Mouse (Mus musculus): ENCODE measurements around the gene Arhgap17.

Gene Arhgap17

GRCm38 (mm10) chr7:123369759-123370481, at the start of gene Arhgap17, which contains the start of gene Lcmt1:
Gene Arhgap17 (minus strand): TSS chr7:123369915.
Gene Lcmt1 (plus strand): TSS chr7:123369784.
- DNase-seq (ENCODE audit: low read depth, low spot score): peak; percentile 98

- no peak for DNase-seq (ENCODE audit: low read depth, low spot score)
These were observed 47.9 kb upstream of the Arhgap17 start for GRCm38 (mm10) chr7:123417661-123418060.

GRCm38 (mm10) chr7:123416803-123417202, 47.1 kb upstream of the Arhgap17 start:
- DNase-seq (ENCODE audit: low read depth, low spot score): no peak

- peak; percentile 96 for DNase-seq (ENCODE audit: low read depth, low spot score)
These were observed 42.4 kb upstream of the Arhgap17 start for GRCm38 (mm10) chr7:123412143-123412542.

- peak; percentile 84 for DNase-seq (ENCODE audit: low read depth, low spot score)
These were observed 41.4 kb upstream of the Arhgap17 start for GRCm38 (mm10) chr7:123411109-123411508.

GRCm38 (mm10) chr7:123410502-123410901, 40.8 kb upstream of the Arhgap17 start:
- DNase-seq (ENCODE audit: low read depth, low spot score): no peak

GRCm38 (mm10) chr7:123406988-123407387, 37.3 kb upstream of the Arhgap17 start:
- peak; percentile 56 for DNase-seq (ENCODE audit: low read depth, low spot score)

GRCm38 (mm10) chr7:123405619-123406018, 35.9 kb upstream of the Arhgap17 start:
- peak; percentile 65 for DNase-seq (ENCODE audit: low read depth, low spot score)

GRCm38 (mm10) chr7:123404198-123404597, 34.5 kb upstream of the Arhgap17 start:
- peak; percentile 90 for DNase-seq (ENCODE audit: low read depth, low spot score)

GRCm38 (mm10) chr7:123401121-123401520, 31.4 kb upstream of the Arhgap17 start:
- no peak for DNase-seq (ENCODE audit: low read depth, low spot score)

GRCm38 (mm10) chr7:123399286-123399685, 29.6 kb upstream of the Arhgap17 start:
- DNase-seq (ENCODE audit: low read depth, low spot score): peak; percentile 92

- peak; percentile 93 for DNase-seq (ENCODE audit: low read depth, low spot score)
These were observed 29.1 kb upstream of the Arhgap17 start for GRCm38 (mm10) chr7:123398828-123399227.

- DNase-seq (ENCODE audit: low read depth, low spot score): peak; percentile 66
These were observed 28.2 kb upstream of the Arhgap17 start for GRCm38 (mm10) chr7:123397931-123398330.

GRCm38 (mm10) chr7:123397369-123397768, 27.7 kb upstream of the Arhgap17 start:
- DNase-seq (ENCODE audit: low read depth, low spot score): no peak

GRCm38 (mm10) chr7:123396900-123397299, 27.2 kb upstream of the Arhgap17 start:
- no peak for DNase-seq (ENCODE audit: low read depth, low spot score)

GRCm38 (mm10) chr7:123394271-123394670, 24.6 kb upstream of the Arhgap17 start:
- no peak for DNase-seq (ENCODE audit: low read depth, low spot score)

- peak; percentile 71 for DNase-seq (ENCODE audit: low read depth, low spot score)
These were observed 20.1 kb upstream of the Arhgap17 start for GRCm38 (mm10) chr7:123389686-123390280.

GRCm38 (mm10) chr7:123385693-123386407, 16.1 kb upstream of the Arhgap17 start:
- no peak for DNase-seq (ENCODE audit: low read depth, low spot score)

GRCm38 (mm10) chr7:123377443-123378400, 8.0 kb upstream of the Arhgap17 start:
- DNase-seq (ENCODE audit: low read depth, low spot score): peak; percentile 99

- no peak for DNase-seq (ENCODE audit: low read depth, low spot score)
These were observed 1.8 kb upstream of the Arhgap17 start for GRCm38 (mm10) chr7:123371501-123371900.

- DNase-seq (ENCODE audit: low read depth, low spot score): no peak
These were observed 985 bp upstream of the Arhgap17 start for GRCm38 (mm10) chr7:123370700-123371099.

Measured in brain, adult 2 months (tissue).